Mouse (Mus musculus) lung, embryonic 15.5 days (tissue): ENCODE measurements around the gene Hsd11b2. TPM values are rescaled to one million over a fixed set of nuclear protein-coding genes. Genes with fewer than 3 reads are reported as not detected.
A peak's percentile ranks its signal among the peaks of the same experiment; 100 is the strongest.

Experiments used
- ATAC-seq: fragments of 200-750 bp; cut with Nextera tagmentation; 2 replicates; pipeline ENCODE4 v1.8.0; 2017; ENCODE audit warnings: moderate number of reproducible peaks, borderline replicate concordance; ENCODE audit not compliant: low FRiP score, low TSS enrichment; ENCODE audit errors: extremely low read depth
- H3K27ac ChIP-seq: fragments of 300-500 bp; sonication (generic); 2 replicates; pipeline ENCODE4 v1.5.1; 2015; ENCODE audit warnings: moderate library complexity, mild to moderate bottlenecking, inconsistent platforms
- H3K27me3 ChIP-seq: fragments of 300-500 bp; sonication (generic); 2 replicates; pipeline ENCODE4 v1.6.1; 2015; ENCODE audit warnings: inconsistent platforms
- H3K36me3 ChIP-seq: fragments of 300-500 bp; sonication (generic); 2 replicates; pipeline ENCODE4 v1.6.1; 2015; ENCODE audit warnings: inconsistent platforms
- H3K4me1 ChIP-seq: fragments of 300-500 bp; sonication (generic); 2 replicates; pipeline ENCODE4 v1.6.1; 2015; ENCODE audit warnings: inconsistent platforms
- H3K4me2 ChIP-seq: fragments of 300-500 bp; sonication (generic); 2 replicates; pipeline ENCODE4 v1.6.1; 2015; ENCODE audit warnings: inconsistent platforms, mild to moderate bottlenecking, moderate library complexity
- H3K4me3 ChIP-seq: fragments of 300-500 bp; sonication (generic); 2 replicates; pipeline ENCODE4 v1.5.1; 2015; ENCODE audit warnings: mild to moderate bottlenecking, inconsistent platforms
- H3K9ac ChIP-seq: fragments of 300-500 bp; sonication (generic); 2 replicates; pipeline ENCODE4 v1.6.1; 2015; ENCODE audit warnings: inconsistent platforms
- H3K9me3 ChIP-seq: fragments of 300-500 bp; sonication (generic); 2 replicates; pipeline ENCODE4 v1.6.1; 2016; ENCODE audit warnings: inconsistent platforms
- WGBS: fragments of 180-500 bp; shearing (Covaris S2); methylation state at CpG from one replicate; pipeline ENCODE4 v1.1.7; 2015; 5-methylcytosine and 5-hydroxymethylcytosine counted together
- polyA plus RNA-seq: library from polyadenylated mRNA; unstranded; fragments of >200 nt; fragmentation: Nextera tagmentation; extraction: Ambion mirVana; gene quantifications from 2 replicates; pipeline ENCODE4 v1.2.1, GENCODE M21; 2015

The Hsd11b2 gene
- polyA plus RNA-seq, 1 experiment from 2014 or later = 2.6 TPM

DNA sequence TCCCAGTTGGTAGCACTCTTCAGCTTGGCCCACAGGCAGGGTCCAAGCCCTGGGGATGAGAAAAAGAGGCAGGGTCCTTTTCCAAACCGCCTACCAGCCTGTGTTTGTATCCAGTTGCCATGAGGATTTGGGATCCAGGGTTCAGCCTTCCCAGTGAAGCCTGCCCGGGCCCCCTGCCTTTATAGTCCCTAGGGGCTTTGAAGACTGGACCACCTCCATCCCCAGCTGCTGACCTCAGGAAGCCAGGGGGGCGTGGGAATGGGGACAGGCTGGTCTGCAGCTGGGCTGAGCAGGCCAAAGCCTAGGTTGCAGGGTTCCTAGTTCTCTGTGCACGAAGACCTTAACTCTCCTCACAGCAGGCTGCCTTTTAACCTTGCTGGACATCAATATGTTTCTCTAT, 43.3 kb upstream of the Hsd11b2 start:
- Histone ChIP-seq H3K36me3 (0 out of 2 replicates have a peak, but pooled peaks cover 6% of the 10 kb centered on the region), H3K4me3 (no peak overlapping the region), H3K9me3 (no peaks in the 10 kb centered on the region), H3K4me1 (peaks cover 42% of the 10 kb centered on the region), H3K27ac (peak overlapping the region; percentile 46), H3K9ac (no peak overlapping the region), H3K4me2 (no peak overlapping the region), H3K27me3 (0 out of 2 replicates have a peak, but pooled peaks cover 6% of the 10 kb centered on the region)
- WGBS = 71% methylated on average over 4 of the region's 4 CpGs
- ATAC-seq = no peak

DNA sequence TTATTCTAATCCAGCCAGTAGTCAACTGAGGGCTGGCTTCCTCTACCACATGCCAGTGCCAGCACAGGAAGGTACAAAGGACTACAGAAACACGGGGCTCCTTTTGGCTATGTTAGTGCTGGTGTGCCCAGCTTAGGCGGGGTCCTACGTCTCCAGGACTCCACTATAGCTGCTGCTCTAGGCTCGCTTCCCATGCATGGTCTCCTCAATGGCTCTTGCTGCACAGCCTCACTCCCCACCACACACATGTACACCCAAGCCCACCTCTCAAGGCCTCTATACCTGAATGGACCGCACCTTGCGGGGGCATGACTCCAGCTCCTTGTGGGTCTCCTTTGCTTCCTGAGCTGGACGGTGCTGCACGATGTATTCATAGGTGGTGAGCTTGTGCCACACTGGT, 42.8 kb upstream of the Hsd11b2 start:
- no peak overlapping the region for H3K9ac ChIP-seq
- no peak overlapping the region for H3K27ac ChIP-seq
- H3K4me1 ChIP-seq = peaks cover 38% of the 10 kb centered on the region
- 0 out of 2 replicates have a peak, but pooled peaks cover 6% of the 10 kb centered on the region for H3K27me3 ChIP-seq
- H3K4me3 ChIP-seq = no peak overlapping the region
- no peak overlapping the region for H3K4me2 ChIP-seq
- H3K36me3 ChIP-seq = 0 out of 2 replicates have a peak, but pooled peaks cover 6% of the 10 kb centered on the region
- H3K9me3 ChIP-seq = no peaks in the 10 kb centered on the region
- WGBS = 93% methylated on average over 8 of the region's 8 CpGs
- ATAC-seq = no peak

DNA sequence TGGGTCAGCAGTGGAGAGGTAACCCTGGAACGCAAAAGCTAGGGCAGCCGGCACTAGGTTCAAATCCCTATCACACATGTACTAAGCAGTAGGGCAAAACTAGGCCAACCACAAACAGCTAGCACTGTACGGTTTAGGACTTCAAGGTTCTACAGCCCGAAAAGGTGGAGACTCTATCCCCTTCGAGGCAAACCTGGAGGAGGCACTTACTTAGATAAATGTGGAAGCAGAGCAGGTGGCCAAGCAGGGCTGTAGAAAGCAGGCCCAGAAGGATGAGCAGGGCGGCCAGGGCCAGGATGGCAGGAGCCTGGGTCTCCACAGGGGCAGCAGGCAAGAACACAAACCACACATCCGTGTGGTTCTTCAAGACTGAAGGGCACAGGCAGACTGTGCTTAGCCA, 42.4 kb upstream of the Hsd11b2 start:
- 87% methylated on average over 7 of the region's 7 CpGs for WGBS
- no peak overlapping the region for H3K27ac ChIP-seq
- ATAC-seq = no peak
- no peak overlapping the region for H3K9ac ChIP-seq
- H3K27me3 ChIP-seq = 0 out of 2 replicates have a peak, but pooled peaks cover 6% of the 10 kb centered on the region
- 0 out of 2 replicates have a peak, but pooled peaks cover 6% of the 10 kb centered on the region for H3K36me3 ChIP-seq
- no peak overlapping the region for H3K4me2 ChIP-seq
- H3K4me1 ChIP-seq = peaks cover 38% of the 10 kb centered on the region
- no peaks in the 10 kb centered on the region for H3K9me3 ChIP-seq
- no peak overlapping the region for H3K4me3 ChIP-seq

DNA sequence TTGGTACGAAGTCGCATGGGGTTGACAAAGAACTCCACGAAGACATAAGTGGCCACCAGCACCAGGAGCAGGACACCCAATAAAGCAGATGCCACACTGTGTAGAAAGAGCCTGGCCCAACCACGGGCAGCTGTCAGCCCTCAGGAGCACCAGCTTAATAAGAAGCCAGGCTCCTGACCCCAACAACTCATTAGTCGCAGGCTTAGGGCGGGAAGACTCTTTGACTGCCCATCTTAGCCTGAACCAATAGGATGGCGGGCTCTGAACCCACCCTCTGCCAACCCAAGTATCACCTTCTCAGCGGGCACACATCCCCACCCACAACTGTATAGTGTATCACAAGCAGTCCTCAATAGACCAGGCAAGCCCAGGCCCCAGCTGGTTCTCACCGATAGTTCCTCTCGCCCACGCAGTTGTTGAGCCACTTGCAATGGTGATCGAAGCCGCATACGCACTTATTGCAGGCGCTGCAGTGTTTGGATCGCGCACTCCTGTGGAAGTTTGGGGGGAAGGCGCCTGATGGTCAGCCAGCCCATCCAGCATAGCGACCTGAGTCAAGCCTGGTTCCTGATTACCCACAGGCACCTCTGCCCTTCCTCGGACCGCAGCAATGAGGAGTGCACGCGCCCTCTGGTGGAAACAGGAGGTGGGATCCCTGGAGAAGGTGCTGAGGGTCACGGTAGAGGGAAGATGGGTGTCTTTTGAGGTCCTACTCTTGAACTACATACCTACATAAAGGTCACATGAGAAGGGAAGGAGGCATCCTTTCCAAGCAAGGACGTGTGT, 41.7 kb upstream of the Hsd11b2 start:
- Histone ChIP-seq H3K9me3 (no peaks in the 10 kb centered on the region), H3K27me3 (0 out of 2 replicates have a peak, but pooled peaks cover 6% of the 10 kb centered on the region), H3K4me3 (no peak overlapping the region), H3K4me1 (peaks cover 33% of the 10 kb centered on the region), H3K4me2 (no peak overlapping the region), H3K9ac (no peak overlapping the region), H3K36me3 (peaks cover 9% of the 10 kb centered on the region), H3K27ac (no peak overlapping the region)
- no peak for ATAC-seq
- 44% methylated on average over 25 of the region's 25 CpGs for WGBS

DNA sequence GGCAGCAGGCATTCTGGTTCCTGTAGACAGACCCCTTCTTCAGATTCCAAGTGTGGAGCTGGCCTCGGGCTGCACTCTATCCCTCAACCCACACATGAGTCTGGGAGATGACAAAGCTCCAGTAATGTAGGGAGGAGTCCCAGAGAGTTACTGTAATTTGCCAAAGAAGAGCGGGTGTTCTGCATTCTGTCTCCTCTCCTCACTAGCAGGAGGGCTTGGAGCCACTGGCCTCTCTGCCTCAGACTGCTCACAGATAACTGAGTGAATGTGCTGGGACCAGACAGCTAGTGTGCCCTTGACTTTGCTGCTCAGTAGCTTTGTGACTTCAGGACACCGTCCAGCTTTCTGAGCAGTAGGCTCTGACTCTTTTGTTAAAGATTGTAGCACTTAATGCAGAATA, 40.8 kb upstream of the Hsd11b2 start:
- Histone ChIP-seq H3K4me1 (peaks cover 30% of the 10 kb centered on the region), H3K27ac (no peak overlapping the region), H3K36me3 (peaks cover 14% of the 10 kb centered on the region), H3K9me3 (no peaks in the 10 kb centered on the region), H3K9ac (no peak overlapping the region), H3K4me2 (no peak overlapping the region), H3K27me3 (0 out of 2 replicates have a peak, but pooled peaks cover 6% of the 10 kb centered on the region), H3K4me3 (no peak overlapping the region)
- WGBS = 68% methylated on average over 3 of the region's 3 CpGs
- no peak for ATAC-seq

DNA sequence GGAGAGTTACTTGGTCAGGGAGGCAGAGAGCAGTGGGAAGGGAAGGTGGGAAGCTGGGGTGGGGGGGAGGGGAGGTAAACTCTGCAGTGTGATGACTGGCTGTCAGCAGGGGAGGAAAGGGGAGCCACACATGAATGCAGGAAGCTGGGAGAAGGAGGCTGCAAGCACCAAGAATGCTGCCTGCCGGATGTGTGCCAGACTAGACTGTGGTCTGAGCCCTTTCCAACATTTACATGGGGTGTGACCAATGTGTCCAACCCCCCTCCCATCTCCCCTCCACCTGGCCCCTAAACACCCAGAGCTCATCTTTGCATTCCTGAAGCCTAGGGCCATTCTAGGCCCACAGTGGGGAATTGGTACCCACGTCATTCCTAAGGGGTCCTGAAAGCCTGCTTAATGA, 37.5 kb upstream of the Hsd11b2 start:
- Histone ChIP-seq H3K27me3 (no peaks in the 10 kb centered on the region), H3K9me3 (no peaks in the 10 kb centered on the region), H3K27ac (no peak overlapping the region; the same call in 1 of the 2 replicates), H3K4me1 (peaks cover 5% of the 10 kb centered on the region), H3K4me2 (no peak overlapping the region), H3K36me3 (peaks cover 18% of the 10 kb centered on the region), H3K9ac (no peak overlapping the region), H3K4me3 (no peak overlapping the region)
- WGBS = 28% methylated on average over 2 of the region's 2 CpGs
- no peak for ATAC-seq

DNA sequence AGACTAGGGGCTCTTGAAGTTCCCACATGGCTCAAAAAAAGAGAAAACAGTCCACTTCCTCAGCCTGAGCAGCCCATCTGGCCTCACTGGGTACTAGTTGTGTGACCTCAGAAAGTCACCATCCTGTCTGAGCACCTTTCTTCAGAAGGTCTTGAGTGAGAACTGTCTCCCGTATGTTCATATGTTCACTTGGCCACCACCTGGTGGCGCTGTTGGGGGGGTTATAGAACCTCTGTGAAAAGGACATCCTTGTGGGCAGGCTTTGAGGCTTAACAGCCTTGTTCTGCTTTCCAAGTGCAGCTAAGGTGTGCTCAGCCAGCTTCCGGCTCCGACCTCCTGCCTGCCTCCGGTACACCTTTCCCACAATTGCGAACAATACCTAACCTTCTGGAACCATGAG, 37.1 kb upstream of the Hsd11b2 start:
- Histone ChIP-seq H3K4me3 (no peak overlapping the region), H3K27ac (no peak overlapping the region; the same call in 1 of the 2 replicates), H3K9me3 (no peaks in the 10 kb centered on the region), H3K4me2 (no peak overlapping the region), H3K9ac (no peak overlapping the region), H3K36me3 (peaks cover 16% of the 10 kb centered on the region), H3K27me3 (no peaks in the 10 kb centered on the region), H3K4me1 (peaks cover 5% of the 10 kb centered on the region)
- ATAC-seq = no peak
- WGBS = 74% methylated on average over 6 of the region's 6 CpGs

DNA sequence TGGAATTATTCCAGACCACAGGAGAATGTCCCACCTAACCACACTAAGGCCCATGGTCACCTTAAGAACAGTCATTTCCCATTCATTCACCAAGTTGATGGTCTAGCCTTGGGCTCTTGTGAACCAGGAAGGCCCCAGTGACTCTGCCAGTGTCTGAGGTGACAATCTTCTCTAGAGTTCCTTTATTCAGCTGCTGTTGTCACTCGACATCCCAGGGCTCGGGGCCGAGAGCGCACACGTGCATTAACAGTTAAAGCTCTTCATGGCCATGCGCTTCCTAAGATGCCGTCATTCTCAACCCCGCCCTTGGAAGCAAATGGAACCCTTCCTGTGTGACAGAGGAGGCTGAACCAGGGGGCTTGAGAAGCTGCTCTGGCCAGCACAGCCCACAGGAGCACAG, 36.4 kb upstream of the Hsd11b2 start:
- Histone ChIP-seq H3K27me3 (no peaks in the 10 kb centered on the region), H3K9ac (no peak overlapping the region), H3K4me1 (peaks cover 5% of the 10 kb centered on the region), H3K4me3 (no peak overlapping the region), H3K9me3 (no peaks in the 10 kb centered on the region), H3K36me3 (peaks cover 16% of the 10 kb centered on the region), H3K4me2 (no peak overlapping the region), H3K27ac (no peak overlapping the region)
- ATAC-seq = no peak
- 72% methylated on average over 8 of the region's 8 CpGs for WGBS

DNA sequence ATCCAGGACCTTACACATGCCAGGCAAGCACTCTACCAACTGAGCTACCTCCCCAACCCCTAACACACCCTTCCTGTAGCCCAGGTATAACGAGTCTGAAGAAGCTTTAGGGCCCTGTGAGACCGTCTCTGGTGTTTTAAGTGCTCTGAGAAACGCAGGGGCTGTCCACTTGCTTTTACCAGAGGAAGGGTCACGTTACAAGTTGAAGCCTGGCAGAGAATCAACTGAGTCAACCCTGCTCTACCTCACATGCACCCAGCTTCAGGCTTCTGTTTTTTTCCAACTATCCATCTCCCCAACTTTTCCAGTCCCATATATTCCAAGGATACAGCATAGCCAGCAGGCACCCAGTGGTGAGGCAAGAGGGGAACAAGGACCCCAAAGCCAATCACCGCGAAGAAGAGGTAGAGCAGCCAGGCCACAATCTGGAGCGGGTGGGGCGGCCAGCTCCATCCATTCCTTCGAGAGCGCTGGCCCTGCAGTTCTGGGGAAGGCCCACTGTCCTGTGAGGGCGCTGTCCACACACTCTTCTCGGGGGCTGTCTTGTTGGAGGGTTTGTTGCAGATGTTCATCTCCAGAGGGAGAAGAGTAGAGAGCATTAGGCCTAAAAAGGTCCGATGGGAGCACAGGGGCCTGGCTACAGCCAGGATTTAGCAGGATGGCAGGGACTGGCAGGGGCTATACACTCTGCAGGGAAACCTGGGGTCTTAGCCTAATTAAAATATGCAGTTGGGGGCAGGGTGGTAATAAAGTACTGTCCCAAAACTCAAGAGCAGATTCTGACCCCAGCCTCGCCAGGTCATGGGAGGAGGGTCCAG, 35.1 kb upstream of the Hsd11b2 start:
- Histone ChIP-seq H3K9ac (no peak overlapping the region), H3K9me3 (no peaks in the 10 kb centered on the region), H3K27me3 (no peaks in the 10 kb centered on the region), H3K4me1 (peaks cover 5% of the 10 kb centered on the region), H3K4me3 (no peak overlapping the region), H3K4me2 (no peak overlapping the region), H3K36me3 (peaks cover 16% of the 10 kb centered on the region), H3K27ac (no peak overlapping the region)
- 0 out of 2 replicates have a peak, but pooled peaks have one; percentile 36 for ATAC-seq
- WGBS = 34% methylated on average over 14 of the region's 14 CpGs

DNA sequence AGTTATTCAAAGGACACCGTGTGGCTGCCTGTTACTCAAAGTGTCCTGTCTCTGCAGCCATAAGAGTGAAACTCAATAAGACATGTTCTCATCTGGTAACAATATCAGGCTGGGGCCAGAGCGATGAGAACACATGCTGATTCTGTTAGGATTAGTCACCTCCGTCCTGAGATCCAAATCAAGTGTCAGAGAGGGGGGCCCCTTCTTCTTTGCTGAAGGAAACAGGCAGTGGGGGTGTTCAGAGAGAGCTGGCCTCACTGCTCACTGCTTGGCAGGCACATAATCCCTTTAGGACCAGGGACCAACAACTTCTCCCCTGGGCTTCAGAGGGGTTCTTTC, 34.6 kb upstream of the Hsd11b2 start:
- peaks cover 16% of the 10 kb centered on the region for H3K36me3 ChIP-seq
- H3K4me2 ChIP-seq = no peak overlapping the region
- ATAC-seq = no peak
- H3K4me3 ChIP-seq = no peak overlapping the region
- H3K27me3 ChIP-seq = no peaks in the 10 kb centered on the region
- peaks cover 5% of the 10 kb centered on the region for H3K4me1 ChIP-seq
- no peak overlapping the region for H3K27ac ChIP-seq
- no peaks in the 10 kb centered on the region for H3K9me3 ChIP-seq
- no peak overlapping the region for H3K9ac ChIP-seq
- WGBS = 63% methylated on average over 3 of the region's 3 CpGs

DNA sequence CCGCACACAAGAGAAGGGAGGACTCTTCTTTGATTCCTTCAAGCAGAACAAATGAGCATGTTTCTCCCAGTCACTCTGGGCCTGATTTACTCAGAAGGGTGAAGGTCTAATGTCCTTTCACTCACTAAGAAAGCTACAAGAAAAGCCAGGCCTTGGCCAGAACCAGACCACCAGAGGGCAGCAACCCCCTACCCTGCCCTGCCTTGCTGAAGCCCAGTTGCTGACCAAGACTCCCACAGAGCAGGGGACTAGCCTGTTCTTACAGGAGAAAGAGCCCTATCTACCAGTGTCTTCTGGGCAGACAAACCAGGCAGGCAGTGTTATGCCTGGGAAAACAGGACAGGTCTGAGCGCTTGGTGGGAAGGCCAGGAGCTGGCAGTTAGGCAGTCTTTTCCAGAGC, 34.2 kb upstream of the Hsd11b2 start:
- 27% methylated on average over 2 of the region's 2 CpGs for whole genome bisulfite sequencing
- Histone ChIP-seq H3K27me3 (no peaks in the 10 kb centered on the region), H3K27ac (no peak overlapping the region), H3K4me3 (no peak overlapping the region), H3K36me3 (peaks cover 16% of the 10 kb centered on the region), H3K9me3 (no peaks in the 10 kb centered on the region), H3K4me2 (no peak overlapping the region), H3K4me1 (peaks cover 5% of the 10 kb centered on the region), H3K9ac (no peak overlapping the region)
- peak; percentile 52; the same call in 1 of the 2 replicates for ATAC-seq

DNA sequence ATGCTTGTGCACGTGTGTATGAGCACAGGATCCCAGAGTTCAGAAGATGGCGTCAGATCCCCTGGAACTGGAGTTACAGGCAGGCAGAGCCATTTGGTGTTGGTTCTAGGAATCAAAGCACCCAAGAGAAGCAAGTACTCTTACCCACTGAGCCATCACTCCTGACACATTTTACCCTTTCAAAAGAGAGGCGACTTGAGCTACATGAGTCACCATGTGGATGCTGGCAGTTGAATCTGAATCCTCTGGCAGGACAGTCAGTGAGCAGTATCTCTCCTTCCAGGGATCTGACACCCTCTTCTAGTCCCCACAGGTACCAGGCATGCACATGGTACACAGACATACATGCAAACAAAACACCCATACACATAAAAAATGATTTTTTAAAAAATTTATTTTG, 30.5 kb upstream of the Hsd11b2 start:
- Histone ChIP-seq H3K4me2 (no peak overlapping the region), H3K27me3 (no peaks in the 10 kb centered on the region), H3K4me1 (peaks cover 4% of the 10 kb centered on the region; the same call in 1 of the 2 replicates), H3K4me3 (no peak overlapping the region), H3K36me3 (peaks cover 8% of the 10 kb centered on the region; the same call in 1 of the 2 replicates), H3K9ac (no peak overlapping the region), H3K27ac (no peak overlapping the region), H3K9me3 (no peaks in the 10 kb centered on the region)
- ATAC-seq = no peak
- 55% methylated on average over 3 of the region's 3 CpGs for WGBS
